Mouse (Mus musculus): ENCODE results near the gene Tns4.

Tns4 gene

DNA sequence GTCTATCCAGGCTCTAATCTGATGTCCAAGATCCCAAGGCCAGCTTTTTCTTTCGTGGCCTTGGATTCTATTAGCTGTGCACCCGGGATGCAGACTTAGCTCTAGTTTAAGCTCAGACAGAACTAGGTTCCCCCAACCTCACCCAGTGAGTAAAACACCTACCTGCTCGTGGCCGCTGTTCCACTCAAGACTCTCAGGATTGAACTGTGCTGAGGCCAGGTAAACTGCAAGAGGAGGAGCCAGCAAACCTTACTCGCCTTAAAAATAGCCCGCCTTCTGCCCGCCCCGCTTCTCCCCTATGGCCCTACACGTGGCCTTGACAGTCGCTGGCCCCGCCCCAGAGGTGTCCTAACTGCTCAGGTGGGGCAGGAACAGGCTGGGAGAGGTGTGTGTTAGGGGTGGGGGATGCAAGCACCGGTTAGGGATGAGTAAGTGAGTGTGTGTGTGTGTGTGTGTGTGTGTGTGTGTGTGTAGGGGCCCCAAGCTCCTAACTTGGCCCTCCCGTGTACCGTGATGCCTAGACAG, at the start of gene Tns4:
Gene Tns4, minus strand, starts transcription at position 230 of the 525 bp plus-strand sequence.
- DNase-seq (ENCODE audit: low read depth, low spot score): no peak

DNA sequence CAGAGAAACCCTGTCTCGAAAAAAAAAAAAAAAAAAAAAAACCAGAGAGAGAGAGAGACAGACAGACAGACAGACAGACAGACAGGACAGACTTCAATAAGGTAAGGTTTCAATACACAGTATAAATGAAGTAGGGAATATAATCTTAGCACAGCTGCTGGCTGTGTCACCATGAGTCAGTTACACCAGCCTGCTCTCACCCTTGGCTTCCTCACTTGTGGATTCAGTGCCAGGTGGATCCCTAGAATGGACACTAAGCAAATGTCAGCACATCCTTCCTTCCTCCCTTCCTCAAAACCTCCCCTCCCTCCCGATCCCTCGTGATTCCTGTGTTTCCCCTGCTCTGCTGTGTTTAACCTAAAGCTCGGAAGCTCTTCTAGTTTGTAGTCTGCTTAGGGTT, 48.3 kb upstream of the Tns4 start:
- no peak for DNase-seq (ENCODE audit: low read depth, low spot score)

DNA sequence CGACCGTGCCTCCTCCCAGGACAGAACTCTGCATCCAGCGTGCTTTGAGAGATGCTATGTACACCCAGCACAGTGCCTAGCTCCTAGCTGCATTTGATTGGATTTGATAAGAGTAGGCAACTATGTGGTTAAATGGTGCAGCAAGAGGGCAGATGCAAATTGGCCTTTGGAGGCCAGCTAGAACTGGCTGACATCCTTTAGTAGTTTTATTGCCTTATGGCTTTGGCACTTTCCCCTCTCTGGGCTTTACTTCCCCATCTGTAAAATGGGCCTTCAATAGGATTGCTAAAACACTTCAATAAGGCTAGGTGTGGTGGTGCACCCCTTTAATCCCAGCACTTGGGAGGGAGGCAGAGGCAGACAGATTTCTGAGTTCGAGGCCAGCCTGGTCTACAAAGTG, 47.9 kb upstream of the Tns4 start:
- DNase-seq (ENCODE audit: low read depth, low spot score): no peak

DNA sequence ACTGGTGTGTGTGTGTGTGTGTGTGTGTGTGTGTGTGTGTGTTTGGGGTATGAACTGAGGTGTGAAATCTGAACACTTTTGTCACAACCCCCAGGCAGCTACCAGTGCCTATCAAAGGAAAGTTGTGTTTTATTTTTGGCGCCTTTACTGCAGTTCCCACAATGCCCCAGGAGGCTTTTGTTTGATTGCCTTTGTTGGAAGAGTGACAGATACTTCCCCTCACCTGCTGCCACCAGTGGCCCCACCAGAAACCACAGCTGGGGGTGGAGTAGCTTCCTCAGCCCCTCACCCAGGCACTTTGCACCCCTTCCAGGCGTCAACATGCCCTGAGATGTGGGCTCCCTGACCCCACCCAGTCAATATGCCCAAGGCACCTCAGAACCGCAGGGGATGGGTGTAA, 47.3 kb upstream of the Tns4 start:
- DNase-seq (ENCODE audit: low read depth, low spot score): no peak

DNA sequence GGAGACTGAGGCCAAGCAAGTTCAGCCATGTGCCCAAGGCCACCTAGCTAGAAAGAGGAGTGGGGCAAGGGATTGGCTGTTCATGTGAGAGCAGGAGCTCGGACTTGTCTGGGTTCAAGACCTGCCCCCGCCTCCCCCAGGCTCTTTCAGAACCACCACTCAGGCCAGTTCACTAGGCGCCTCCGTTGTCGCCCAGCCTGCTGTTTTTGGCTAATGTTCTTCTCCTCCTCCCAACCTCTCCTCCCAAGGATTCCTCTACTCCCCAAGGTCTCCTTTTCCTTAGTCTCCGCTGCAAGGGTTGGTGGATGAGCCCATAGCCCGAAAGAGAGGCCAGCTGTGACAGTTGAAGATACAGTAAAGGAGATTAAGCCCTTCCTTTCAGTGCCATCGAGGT, 45.9 kb upstream of the Tns4 start:
- DNase-seq (ENCODE audit: low read depth, low spot score): no peak

DNA sequence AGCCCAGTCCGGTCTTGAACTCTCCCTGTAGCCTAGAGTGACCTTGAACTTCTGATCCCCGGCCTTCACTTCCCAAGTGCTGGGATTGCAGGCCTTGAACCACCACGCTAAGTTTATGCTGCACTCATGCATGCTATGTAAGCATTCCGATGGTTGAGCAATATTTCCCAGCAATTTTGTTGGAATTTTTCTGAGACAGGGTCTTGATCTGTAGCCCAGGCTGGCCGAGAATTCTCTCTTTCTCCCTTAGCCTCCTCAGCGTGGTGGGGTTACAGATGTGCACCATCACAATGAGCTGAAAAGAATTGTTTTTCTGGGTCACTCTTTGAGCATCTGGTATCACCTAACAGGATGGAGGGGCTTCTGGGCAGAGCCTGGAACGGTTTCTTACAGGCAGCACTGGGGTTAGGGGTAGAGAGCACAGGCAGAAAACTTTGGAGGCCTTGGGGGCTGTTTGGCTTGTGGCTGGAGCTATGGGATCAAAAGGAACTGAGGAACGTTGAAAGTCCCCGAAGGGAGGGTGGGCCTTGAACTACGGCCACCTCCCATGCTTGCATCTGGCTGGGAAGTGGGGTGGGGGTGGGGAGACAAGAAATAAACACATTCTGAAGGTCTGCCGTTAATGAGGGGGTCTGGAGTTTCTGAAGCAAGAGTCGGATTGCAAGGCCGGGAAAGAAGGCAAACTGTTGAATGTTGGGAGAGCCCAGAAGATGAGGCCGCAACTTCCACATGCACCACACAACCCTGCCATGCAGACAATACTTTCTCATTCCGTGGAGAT, 45.4 kb upstream of the Tns4 start:
- DNase-seq (ENCODE audit: low read depth, low spot score): no peak

DNA sequence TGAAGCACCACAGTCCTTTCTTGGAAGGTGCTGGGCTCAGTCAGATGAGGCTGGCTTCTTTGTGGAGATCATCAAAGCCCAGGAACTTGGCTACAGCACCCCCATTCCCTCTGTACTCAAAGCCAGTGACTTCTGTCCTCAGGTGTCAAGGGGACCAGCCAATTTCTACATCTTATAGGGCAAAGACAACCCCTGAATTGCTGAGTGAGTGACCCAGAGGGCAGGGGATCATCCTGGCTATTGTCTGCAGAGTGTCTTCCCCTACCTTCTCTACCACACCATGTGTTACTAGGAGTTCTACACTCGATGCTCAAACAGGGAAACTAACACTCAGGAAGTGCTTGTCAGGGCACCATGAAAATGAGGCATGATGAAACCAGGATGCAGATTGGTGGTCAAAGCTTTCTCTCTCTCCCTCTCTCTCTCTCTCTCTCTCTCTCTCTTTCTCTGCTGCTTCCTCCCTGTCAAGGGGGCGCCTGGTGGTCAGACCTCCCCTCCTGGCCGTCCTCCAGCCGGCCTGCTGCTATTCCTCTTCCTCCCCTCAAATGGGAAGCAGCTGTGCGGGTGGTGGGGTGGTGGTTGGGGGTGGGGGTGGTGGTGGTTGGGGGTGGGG, 44.3 kb upstream of the Tns4 start:
- no peak for DNase-seq (ENCODE audit: low read depth, low spot score)

DNA sequence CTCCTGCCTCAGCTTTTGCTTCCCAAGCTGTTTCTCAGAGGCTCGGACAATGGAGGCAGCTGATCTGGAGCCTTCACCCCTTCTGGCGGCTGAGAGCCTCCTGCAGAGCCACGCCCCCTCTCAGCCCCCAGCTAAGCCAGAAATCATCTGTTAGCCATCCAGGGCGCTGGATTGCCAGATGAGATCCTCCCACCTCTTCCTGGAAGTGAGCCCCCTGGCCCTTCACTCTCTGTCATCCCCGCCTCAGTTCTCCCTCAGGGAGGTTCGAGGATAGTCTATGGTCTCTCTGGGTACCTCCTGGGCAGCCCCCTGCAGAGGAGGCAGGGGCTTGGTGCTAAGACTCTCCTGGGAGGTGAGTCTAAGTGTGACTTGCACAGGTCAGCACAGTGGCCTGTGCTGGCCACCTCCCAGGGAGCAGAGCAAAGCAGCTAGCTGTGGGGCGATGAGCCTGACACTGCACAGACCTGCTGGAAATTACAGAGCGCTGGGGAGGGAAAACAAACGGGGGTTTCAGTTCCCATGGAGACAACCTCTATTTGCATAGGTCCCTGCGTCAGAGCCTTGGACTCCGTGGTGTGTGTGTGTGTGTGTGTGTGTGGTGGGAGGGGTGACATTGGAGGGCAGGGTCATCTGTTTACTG, 43.1 kb upstream of the Tns4 start:
- no peak for DNase-seq (ENCODE audit: low read depth, low spot score)

DNA sequence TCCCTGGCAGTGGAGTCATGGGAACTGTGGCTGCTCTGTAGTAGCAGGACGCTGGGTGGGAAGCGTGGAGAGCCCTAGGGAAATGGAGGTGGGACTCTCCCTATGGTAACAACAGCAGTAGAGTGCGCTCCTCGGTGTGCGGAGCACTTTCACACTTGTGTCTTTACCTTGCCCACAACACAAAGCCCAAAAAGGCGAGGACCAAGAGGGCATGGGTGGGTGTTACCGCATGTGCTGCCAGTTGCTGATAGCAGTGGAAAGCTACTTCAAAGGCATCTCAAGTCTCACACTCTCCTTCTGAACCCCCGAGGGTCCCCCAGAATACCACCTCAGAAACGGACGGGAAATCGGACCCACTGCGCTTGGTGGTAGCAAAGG, 42.3 kb upstream of the Tns4 start:
- no peak for DNase-seq (ENCODE audit: low read depth, low spot score)

DNA sequence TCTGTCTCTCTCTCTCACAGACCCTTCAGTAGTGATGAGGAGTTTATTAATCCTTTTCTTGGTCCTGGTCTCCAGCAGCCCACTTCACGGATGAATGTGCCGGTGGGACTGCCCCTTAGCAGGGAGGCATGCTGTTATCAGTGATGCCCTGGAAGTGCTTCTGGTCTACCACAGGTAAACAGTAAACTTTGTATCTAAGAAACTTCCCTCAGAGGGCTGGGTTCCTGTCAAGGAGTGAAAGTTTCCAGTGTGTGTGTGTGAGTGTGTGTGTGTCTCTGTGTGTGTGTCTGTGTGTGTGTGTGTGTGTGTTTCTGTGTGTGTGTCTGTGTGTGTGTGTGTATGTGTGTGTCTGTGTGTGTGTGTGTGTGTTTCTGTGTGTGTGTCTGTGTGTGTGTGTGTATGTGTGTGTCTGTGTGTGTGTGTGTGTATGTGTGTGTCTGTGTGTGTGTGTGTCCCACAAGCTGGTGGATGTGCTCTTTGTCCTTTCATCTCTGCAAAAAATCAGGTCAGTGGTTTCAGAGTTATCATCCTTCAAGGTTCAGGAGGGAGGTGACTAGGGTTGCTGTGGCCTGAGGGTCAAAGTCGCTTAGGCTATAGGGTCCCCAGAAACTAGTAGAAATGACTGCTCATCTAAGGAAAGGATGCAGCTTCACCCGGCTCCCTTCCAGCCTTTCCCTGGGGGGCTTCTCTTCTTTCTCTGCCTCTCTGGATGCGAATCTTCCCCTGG, 41.8 kb upstream of the Tns4 start:
- DNase-seq (ENCODE audit: low read depth, low spot score): no peak

DNA sequence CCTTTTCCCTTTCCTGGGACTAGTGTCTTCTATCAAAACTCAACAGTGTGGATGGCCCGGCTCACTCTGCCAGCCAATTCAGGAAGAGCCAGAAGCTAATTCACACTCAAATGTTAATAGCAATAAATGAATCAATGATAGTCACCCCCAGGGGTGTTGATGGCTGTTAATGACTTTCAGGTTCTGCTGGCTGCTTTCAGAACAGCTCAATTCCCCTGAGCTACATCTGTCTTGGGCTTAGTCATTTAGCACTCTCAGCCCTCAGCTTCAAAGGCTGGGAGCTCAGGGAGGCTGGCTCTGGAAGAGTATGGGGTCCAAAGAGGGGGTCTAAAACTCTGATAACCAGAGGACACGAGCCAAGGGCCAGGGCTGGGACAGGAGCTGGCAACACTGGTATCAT, 40.2 kb upstream of the Tns4 start:
- DNase-seq (ENCODE audit: low read depth, low spot score): no peak

DNA sequence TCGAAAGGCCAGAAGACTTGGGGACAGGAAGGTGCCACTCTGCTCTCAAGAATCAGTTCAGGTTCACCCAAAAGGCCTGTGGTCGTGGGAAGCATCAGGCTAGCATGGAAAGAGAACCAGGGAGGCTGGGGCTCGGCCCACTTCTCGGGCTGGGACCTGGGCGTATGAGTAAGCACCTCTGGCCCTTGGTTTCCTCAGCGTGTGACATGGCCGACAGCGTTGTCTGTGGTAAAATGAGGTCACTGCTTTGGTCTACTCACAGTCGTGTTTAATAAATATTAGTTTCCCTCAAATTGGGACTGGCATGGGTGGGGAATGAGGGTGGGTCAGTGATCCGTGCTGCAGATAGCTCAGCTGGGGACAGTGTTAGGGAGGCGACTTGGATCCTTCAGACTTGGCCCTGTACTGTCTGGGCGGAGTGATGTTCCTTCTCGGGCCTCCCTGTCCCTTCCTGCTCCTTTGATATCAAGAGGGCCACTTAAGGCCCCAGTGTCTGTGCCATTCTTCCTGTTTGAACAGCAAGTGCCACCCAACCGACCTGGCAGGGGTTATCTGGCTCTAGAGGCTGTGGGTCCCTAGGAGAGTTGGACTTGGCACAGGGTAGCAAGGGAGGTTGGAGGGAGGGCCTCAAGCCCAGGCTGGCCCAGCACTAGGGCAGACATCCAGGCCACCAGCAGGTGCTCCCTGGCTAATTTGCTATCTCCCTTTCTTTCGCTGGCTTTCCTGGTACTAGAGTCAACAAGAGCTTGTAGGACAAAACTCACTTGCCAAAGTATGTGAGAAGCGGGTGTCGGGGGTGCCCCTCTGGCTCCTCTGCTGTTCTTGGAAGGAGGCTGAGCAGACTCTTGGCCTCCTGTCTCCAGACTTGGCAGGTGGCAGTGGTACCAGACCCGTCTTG, 38.9 kb upstream of the Tns4 start:
- DNase-seq (ENCODE audit: low read depth, low spot score): no peak

DNA sequence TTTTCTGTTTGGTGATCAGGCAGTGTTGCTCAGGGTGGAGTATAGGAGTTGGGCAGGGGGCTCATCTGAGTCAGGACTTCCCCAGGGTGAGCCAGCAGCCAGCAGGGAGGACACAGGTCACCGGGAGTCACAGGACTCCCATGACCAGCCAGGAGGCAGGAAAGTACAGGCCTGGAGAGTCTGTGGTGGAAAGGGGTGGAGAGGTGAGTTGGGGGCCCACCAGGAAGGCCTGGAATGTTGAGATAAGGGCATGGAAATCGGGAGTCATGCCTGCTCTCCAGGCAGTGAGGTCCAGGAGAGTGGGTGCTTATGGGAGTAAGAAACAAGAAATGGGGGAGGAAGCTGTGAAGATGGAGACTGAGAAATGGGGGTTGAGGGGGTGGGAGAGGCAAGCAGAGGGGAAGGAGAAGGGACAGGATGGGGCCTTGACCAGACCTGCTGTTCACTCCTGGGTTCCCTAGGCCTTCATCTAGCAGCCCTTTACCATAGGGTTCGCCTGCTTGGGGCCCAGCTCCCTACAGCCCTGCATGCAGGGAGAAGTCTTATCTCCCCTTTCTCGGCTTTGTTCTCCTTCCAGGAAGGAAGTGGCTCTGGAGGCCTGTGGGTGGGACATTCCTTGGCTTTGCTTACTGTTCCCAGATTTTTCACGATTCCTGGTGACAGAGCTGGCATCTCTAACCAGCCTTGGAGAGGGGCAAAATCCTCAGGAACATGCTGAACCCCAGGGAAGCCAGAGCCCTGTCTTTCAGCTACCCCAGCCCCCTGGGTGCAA, 37.6 kb upstream of the Tns4 start:
- DNase-seq (ENCODE audit: low read depth, low spot score): no peak

DNA sequence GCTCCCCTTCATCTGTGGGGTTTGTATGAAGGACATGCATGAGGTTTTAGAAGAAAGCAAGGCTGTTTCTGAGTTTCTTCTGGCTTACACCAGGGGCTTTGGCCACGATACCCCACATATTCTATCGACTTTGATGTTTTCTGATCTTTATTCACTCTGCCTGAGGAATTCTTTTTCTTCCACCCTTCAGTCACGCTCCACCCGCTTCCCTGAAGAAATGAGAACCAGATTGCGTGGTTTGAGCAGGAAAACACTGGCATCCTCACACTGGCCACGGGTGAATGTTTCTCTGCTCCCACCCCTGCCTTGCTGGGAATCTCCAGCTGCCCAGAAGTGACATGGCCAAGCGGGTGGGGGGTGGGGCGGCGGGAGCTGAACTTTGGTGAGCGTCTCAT, 35.5 kb upstream of the Tns4 start:
- no peak for DNase-seq (ENCODE audit: low read depth, low spot score)

DNA sequence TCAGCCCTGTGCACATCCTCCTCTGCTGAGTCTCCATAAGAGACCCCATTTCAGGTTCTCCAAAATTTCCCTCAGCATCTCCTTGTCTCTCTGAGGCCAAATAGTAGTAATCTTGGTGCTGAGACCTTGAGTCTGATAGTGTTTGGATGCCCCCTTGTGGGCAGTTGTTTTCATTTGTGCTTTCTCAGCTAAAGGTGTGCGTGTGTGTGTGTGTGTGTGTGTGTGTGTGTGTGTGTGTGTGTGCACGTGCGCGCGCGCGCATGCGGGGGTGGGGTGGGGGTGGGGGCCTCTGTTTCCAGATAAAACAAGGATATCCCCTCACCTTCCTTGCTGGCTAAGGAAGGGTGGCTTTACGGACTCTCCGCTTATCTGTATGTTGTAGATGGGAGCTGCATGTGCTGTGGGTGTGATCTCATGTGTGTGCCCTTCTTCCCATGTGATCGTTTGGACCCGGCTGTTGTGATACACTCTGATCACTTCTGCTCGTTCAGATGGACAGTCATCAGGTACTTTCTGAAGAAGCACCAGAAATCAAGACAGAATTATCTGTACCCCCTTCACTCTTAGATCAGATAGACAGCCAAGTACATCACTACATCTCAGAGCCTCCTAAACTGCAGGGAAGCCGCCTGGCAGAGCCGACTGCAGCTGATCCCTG, 35.0 kb upstream of the Tns4 start:
- DNase-seq (ENCODE audit: low read depth, low spot score): no peak

DNA sequence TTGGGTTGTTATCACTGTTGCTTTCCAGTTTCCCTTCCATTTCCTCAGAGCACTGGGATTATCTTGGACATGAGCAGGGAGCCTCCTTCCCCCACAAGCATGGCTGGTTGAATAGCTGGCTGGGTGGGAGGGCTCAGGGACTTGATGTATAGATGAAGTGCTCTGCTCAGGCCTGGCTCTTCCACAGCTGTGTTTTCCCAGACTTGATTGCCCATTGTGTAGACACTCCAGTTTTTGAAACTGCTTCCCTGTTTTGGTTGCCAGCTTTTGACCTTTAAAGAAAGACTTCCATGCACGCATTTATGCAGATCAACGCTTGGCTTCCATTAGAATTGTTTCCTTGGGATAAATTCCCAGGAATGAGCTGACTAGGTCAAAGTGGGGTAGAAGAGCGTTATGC, 33.6 kb upstream of the Tns4 start:
- DNase-seq (ENCODE audit: low read depth, low spot score): no peak

DNA sequence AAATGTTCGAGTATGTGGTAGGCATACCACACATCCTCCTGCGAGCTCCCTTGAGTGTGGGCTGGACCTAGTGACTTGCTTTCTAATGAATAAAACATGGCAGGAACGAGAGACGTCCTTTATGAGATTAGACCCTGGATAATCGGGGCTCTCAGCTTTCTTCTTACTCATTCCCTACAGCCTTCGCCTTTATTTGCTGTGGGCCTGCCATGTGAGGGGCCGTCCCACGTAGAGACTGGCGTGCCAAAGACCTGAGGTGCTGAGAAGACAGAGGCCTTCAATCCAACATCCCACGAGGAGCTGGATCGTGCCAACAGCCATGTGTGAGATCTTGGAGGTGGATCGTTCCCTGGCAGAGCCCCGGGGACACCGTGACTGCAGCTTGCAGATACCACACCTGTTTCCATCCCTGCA, 32.1 kb upstream of the Tns4 start:
- DNase-seq (ENCODE audit: low read depth, low spot score): no peak

DNA sequence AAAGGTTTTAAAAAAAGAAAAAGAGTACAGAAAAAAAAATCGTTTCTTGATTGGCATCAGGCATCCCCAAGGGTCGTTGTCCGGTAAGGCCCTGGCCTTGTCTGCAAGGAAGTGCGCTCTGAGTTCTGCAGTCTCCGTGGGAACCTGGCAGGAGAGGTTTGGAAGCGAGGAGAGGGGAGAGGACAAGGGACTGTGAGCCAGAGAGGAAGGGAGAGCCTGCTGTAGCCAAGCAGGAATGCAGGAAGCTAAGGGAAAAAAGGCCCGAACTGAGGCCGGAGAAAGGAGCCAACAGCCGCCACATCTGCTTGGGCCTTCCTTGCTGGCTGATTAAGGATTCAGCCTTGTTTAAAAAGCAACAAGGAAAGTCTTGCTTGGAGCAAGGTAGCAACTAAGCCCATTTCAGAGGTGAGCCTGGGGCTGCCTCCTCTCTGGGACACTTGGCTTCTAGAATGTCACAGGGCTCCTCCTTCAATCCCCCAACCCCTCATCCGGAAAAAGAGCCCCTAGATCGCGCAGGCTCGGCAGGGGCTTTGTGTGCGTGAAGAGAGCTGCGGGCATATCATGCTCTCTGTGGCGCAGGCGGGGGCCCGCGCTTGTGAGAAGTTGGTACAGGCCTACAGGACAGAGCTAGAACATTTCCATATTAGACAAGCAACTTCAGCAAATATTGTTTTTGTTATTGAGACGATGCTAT, 31.6 kb upstream of the Tns4 start:
- DNase-seq (ENCODE audit: low read depth, low spot score): no peak

DNA sequence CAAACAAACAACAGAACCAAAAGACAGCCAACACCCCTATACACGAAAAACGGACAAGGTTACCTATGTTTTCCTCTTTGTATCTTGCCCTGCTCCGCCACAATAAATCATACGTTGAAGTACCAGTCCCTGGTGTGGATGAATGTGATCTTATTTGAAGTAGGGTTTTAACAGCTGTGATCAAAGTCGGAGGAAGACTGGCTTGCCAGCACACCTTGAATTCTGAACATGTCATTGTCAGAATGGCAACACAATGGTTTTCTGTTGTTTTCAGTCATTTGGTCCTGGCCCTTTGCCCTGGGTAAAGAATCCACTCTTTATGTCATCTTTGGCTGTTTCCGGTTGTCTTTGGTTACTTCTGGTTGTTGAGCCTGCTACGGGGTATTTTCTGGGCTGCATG, 29.9 kb upstream of the Tns4 start:
- no peak for DNase-seq (ENCODE audit: low read depth, low spot score)

All from skeletal muscle tissue, adult 2 months (tissue).